Mouse (Mus musculus) embryonic facial prominence, embryonic 13.5 days (tissue): ENCODE measurements at regions not wholly inside any gene's neighbourhood (a gene's known extent, or its start where the extent isn't known, plus 50 kb on each side); places are given as distances from the start of the nearest gene placed in this dataset.

ENCODE experiments used
- ATAC-seq: fragments of 200-750 bp; cut with Nextera tagmentation; 2 replicates; pipeline ENCODE4 v1.8.0; 2017; ENCODE audit warnings: low read depth; ENCODE audit not compliant: insufficient number of reproducible peaks, insufficient read depth, low FRiP score, low TSS enrichment
- H3K27ac ChIP-seq: fragments of 300-500 bp; sonication (generic); 2 replicates; pipeline ENCODE4 v1.5.1; 2015; ENCODE audit warnings: moderate library complexity, mild to moderate bottlenecking, inconsistent platforms
- H3K27me3 ChIP-seq: fragments of 300-500 bp; sonication (generic); 2 replicates; pipeline ENCODE4 v1.6.1; 2015; ENCODE audit warnings: mild to moderate bottlenecking, inconsistent platforms
- H3K36me3 ChIP-seq: fragments of 300-500 bp; sonication (generic); 2 replicates; pipeline ENCODE4 v1.6.1; 2015; ENCODE audit warnings: mild to moderate bottlenecking, inconsistent platforms
- H3K4me1 ChIP-seq: fragments of 300-500 bp; sonication (generic); 2 replicates; pipeline ENCODE4 v1.6.1; 2015; ENCODE audit warnings: inconsistent platforms
- H3K4me2 ChIP-seq: fragments of 300-500 bp; sonication (generic); 2 replicates; pipeline ENCODE4 v1.6.1; 2015; ENCODE audit warnings: moderate library complexity, mild to moderate bottlenecking, inconsistent platforms
- H3K4me3 ChIP-seq: fragments of 300-500 bp; sonication (generic); 2 replicates; pipeline ENCODE4 v1.5.1; 2015; ENCODE audit warnings: mild to moderate bottlenecking, inconsistent platforms
- H3K9ac ChIP-seq: fragments of 300-500 bp; sonication (generic); 2 replicates; pipeline ENCODE4 v1.6.1; 2015; ENCODE audit warnings: mild to moderate bottlenecking, inconsistent platforms
- H3K9me3 ChIP-seq: fragments of 300-500 bp; sonication (generic); 2 replicates; pipeline ENCODE4 v1.6.1; 2016; ENCODE audit warnings: inconsistent platforms
- WGBS: fragments of 180-500 bp; shearing (Covaris S2); methylation state at CpG from one replicate; pipeline ENCODE4 v1.1.7; 2015; ENCODE audit warnings: mixed read lengths; 5-methylcytosine and 5-hydroxymethylcytosine counted together

DNA sequence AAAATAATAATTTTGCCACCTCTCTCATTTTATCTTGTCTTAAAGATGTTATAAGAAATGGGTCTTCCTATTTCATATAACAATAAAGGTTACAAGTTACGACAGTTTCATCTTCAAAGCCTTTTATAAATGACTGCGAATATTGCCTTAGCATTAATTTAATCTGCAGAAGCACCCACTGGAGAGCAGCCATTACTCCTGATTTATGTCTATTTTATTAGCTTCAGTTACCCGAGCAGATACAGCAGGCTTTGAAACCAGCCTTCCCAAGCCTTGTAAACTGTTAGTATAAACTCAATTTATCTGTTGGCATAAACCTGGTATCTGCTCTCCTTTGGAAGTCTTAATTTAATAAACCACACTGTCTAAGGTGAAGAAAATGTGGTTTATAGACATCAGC, 2851.6 kb upstream of the Gm6569 start:
- WGBS = 77% methylated on average over 3 of the region's 3 CpGs
- Histone ChIP-seq H3K4me2 (no peak overlapping the region), H3K27me3 (no peaks in the 10 kb centered on the region), H3K9ac (no peak overlapping the region), H3K36me3 (no peaks in the 10 kb centered on the region), H3K9me3 (no peaks in the 10 kb centered on the region), H3K27ac (no peak overlapping the region), H3K4me1 (no peaks in the 10 kb centered on the region), H3K4me3 (no peak overlapping the region)
- ATAC-seq = no peak

- Histone ChIP-seq H3K4me1 (no peaks in the 10 kb centered on the region), H3K27ac (no peak overlapping the region), H3K9me3 (no peaks in the 10 kb centered on the region), H3K9ac (no peak overlapping the region), H3K36me3 (no peaks in the 10 kb centered on the region), H3K27me3 (no peaks in the 10 kb centered on the region), H3K4me2 (no peak overlapping the region), H3K4me3 (no peak overlapping the region)
- WGBS = 92% methylated on average over 4 of the region's 4 CpGs
- no peak for ATAC-seq
Measured at GRCm38 (mm10) chr15:70987973-70988570, 2846.3 kb upstream of the Gm6569 start.

GRCm38 (mm10) chr15:70993397-70993796, 2841.0 kb upstream of the Gm6569 start:
- Histone ChIP-seq H3K4me3 (no peak overlapping the region), H3K36me3 (no peaks in the 10 kb centered on the region), H3K4me1 (no peaks in the 10 kb centered on the region), H3K9me3 (no peaks in the 10 kb centered on the region), H3K4me2 (no peak overlapping the region), H3K27me3 (no peaks in the 10 kb centered on the region), H3K9ac (no peak overlapping the region), H3K27ac (no peak overlapping the region)
- WGBS = 68% methylated on average over 4 of the region's 4 CpGs
- ATAC-seq = no peak

DNA sequence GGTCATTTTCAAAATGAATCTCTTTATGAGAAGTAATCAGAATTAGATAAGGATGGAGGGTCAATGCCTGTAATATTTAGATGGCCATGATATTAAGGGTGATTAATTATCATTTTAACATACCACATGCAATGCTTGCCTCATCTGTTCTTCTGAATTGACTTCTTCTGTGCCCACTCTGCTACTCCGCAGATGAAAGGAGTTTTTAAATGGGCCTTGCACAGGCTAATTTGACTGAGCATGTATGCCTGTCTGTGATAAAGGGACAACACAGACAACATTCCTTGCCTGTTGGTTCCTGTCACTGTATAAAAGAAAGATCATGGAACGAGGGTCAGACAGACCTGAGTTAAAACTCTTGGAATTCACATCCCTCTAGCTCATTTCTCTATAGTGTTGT, 2824.0 kb upstream of the Gm6569 start:
- Histone ChIP-seq H3K36me3 (no peaks in the 10 kb centered on the region), H3K4me1 (no peaks in the 10 kb centered on the region), H3K27ac (no peak overlapping the region), H3K9me3 (no peaks in the 10 kb centered on the region), H3K27me3 (no peaks in the 10 kb centered on the region), H3K9ac (no peak overlapping the region), H3K4me2 (no peak overlapping the region), H3K4me3 (no peak overlapping the region)
- ATAC-seq = no peak
- 66% methylated on average over 2 of the region's 2 CpGs for WGBS

GRCm38 (mm10) chr15:71010773-71011172, 2823.6 kb upstream of the Gm6569 start:
- Histone ChIP-seq H3K9ac (no peak overlapping the region), H3K4me2 (no peak overlapping the region), H3K36me3 (no peaks in the 10 kb centered on the region), H3K4me1 (no peaks in the 10 kb centered on the region), H3K27ac (no peak overlapping the region), H3K27me3 (no peaks in the 10 kb centered on the region), H3K9me3 (no peaks in the 10 kb centered on the region), H3K4me3 (no peak overlapping the region)
- no peak for ATAC-seq
- 72% methylated on average over 5 of the region's 5 CpGs for WGBS

DNA sequence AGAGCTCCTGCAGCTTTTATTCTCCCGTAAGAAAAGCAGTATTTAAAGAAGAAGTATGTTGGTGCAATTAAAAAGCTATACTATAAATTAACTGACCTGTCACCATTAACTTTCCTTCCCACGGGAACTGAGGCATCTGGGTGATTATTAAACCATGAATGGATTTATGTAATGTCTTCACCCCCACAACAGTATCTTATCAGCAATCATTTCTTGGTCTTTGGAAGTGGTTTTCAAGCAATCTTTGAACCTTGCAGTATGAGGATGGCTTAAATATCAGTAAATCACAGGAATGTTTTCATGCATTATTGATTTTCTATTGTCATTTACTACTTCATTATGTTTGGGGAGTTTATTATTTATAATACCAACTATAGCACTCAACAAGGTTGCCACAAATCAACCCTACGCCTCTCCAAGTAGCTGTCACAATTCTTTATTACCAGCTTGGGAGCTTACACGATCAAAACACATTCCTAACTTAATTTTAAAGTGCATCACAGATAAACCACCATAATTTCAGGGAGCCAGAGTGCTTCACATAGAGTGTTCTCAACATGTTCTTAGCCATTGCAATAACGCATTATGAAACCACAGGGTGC, 2780.0 kb upstream of the Gm6569 start:
- Histone ChIP-seq H3K4me2 (no peak overlapping the region), H3K4me3 (no peak overlapping the region), H3K27ac (no peak overlapping the region), H3K36me3 (no peaks in the 10 kb centered on the region), H3K9me3 (no peaks in the 10 kb centered on the region), H3K9ac (no peak overlapping the region), H3K4me1 (no peaks in the 10 kb centered on the region), H3K27me3 (no peaks in the 10 kb centered on the region)
- 74% methylated on average over 5 of the region's 5 CpGs for WGBS
- no peak for ATAC-seq

DNA sequence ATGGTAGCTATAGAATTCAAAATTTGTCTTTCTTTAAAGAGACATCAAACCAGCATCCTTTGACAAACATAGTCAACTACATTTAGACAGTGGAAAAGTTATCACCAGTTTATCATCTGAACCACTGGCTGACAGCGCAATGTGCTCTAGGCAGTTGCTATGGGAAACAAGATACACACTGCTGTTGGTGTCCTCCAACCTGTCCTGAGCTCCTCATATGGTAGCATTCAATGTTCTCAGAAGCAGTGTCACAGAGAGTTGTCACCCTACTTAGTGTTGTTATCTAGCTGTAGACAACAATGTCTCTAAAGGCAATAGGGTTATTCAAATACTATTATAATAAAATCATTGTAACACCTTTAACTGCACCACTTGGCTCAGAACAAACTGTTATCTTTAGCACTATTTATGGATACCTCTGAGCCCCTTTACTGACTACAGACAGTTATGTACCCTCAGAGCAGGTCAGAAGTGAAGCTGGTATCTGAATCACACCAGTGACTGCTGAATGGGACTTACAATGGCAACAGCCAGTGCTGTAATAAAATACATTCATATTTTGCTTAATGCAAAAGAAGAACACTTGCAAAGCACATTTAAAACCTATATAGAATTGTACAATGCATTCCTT, 2747.9 kb upstream of the Gm6569 start:
- Histone ChIP-seq H3K9ac (no peak overlapping the region), H3K27me3 (no peaks in the 10 kb centered on the region), H3K4me2 (no peak overlapping the region), H3K4me3 (no peak overlapping the region), H3K36me3 (no peaks in the 10 kb centered on the region), H3K4me1 (no peaks in the 10 kb centered on the region), H3K27ac (no peak overlapping the region), H3K9me3 (no peaks in the 10 kb centered on the region)
- 92% methylated on average over 1 of the region's 1 CpGs for WGBS
- no peak for ATAC-seq

DNA sequence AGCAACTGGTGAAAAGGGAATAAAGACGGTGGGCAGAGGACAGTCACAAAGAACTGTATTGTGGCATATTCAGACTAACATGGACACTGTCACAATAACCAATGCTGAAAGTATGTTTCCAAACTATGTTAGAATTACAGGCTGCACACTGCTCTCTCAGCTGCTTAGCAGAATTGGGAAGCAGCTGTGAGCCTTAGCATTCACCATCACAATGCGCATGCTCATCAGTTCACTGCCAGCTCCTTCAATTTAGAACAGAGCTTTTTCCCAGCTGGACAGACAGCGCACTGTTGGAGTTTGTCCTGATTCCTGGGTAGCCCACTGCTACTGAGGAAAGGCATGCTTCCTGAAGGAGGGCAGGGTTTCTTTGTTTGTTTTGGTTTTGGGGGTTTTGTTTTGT, 2735.2 kb upstream of the Gm6569 start:
- Histone ChIP-seq H3K36me3 (no peaks in the 10 kb centered on the region), H3K4me3 (no peak overlapping the region), H3K27me3 (no peaks in the 10 kb centered on the region), H3K9me3 (no peaks in the 10 kb centered on the region), H3K9ac (no peak overlapping the region), H3K4me1 (no peaks in the 10 kb centered on the region), H3K27ac (no peak overlapping the region), H3K4me2 (no peak overlapping the region)
- 64% methylated on average over 3 of the region's 3 CpGs for WGBS
- no peak for ATAC-seq

DNA sequence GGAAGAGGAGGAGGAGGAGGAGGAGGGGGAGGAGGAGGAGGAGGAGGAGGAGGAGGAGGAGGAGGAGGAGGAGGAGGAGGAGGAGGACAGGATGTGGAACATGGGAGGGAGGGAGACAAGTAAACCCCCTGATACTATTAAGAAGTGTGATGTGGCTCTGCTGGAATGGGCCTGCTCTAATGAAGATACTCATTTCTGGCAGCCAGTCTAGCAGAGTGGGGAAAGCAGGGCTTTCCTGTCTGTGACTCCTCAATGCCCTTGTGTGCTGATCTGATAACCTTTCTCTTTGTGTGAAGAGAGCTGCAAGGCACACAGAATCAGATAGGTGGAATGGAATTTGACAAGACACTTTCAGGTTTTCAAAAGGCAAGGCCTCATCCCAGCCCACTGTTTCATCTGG, 2704.6 kb upstream of the Gm6569 start:
- no peaks in the 10 kb centered on the region for H3K36me3 ChIP-seq

DNA sequence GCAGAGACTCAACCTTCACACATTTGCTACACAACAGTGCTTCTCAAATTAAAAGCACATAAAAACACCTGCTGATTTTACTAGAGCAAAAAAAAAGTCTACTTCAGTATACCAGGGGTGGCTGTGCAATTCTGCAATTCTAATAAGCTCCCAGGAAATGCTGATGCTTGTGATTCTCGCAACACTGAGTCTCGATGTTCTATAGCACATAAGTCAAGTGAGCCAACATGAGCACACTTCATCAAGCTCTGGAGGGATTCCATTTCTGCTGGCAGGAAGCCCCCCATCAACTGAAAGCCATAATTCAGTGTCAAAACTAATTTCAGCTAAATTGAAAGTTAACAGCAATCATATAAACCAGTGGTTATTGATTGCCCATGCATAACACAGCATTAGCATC, 2676.7 kb upstream of the Gm6569 start:
- Histone ChIP-seq H3K9ac (no peak overlapping the region), H3K4me3 (no peak overlapping the region), H3K4me1 (no peaks in the 10 kb centered on the region), H3K9me3 (no peaks in the 10 kb centered on the region), H3K4me2 (no peak overlapping the region), H3K27me3 (no peaks in the 10 kb centered on the region), H3K27ac (no peak overlapping the region), H3K36me3 (no peaks in the 10 kb centered on the region)
- ATAC-seq = no peak
- WGBS = 78% methylated on average over 2 of the region's 2 CpGs

More for the DNA sequence above, 2704.6 kb upstream of the Gm6569 start:
- no peaks in the 10 kb centered on the region for H3K9me3 ChIP-seq
- no peak for ATAC-seq
- H3K27ac ChIP-seq = no peak overlapping the region
- H3K9ac ChIP-seq = no peak overlapping the region
- H3K4me3 ChIP-seq = no peak overlapping the region
- no peaks in the 10 kb centered on the region for H3K27me3 ChIP-seq
- no peak overlapping the region for H3K4me2 ChIP-seq
- no peaks in the 10 kb centered on the region for H3K4me1 ChIP-seq

GRCm38 (mm10) chr15:71162097-71162496, 2672.3 kb upstream of the Gm6569 start:
- Histone ChIP-seq H3K9me3 (no peaks in the 10 kb centered on the region), H3K27ac (no peak overlapping the region), H3K4me2 (no peak overlapping the region), H3K4me3 (no peak overlapping the region), H3K36me3 (no peaks in the 10 kb centered on the region), H3K27me3 (no peaks in the 10 kb centered on the region), H3K9ac (no peak overlapping the region), H3K4me1 (no peaks in the 10 kb centered on the region)
- no peak for ATAC-seq

GRCm38 (mm10) chr15:71195011-71195739, 2639.2 kb upstream of the Gm6569 start:
- H3K9ac ChIP-seq = no peak overlapping the region
- no peak overlapping the region for H3K27ac ChIP-seq
- no peaks in the 10 kb centered on the region for H3K27me3 ChIP-seq
- no peak for ATAC-seq
- WGBS = 53% methylated on average over 11 of the region's 11 CpGs
- no peak overlapping the region for H3K4me3 ChIP-seq
- H3K9me3 ChIP-seq = no peaks in the 10 kb centered on the region
- no peak overlapping the region for H3K4me2 ChIP-seq
- no peaks in the 10 kb centered on the region for H3K36me3 ChIP-seq
- H3K4me1 ChIP-seq = no peaks in the 10 kb centered on the region
